Mouse (Mus musculus) spleen, adult 18-20 months (tissue): Measurements from ENCODE around the gene A630089N07Rik.

Source experiments
- DNase-seq, 2 experiments: peaks; one replicate each; pipeline ENCODE4 v3.0.0; 2022; ENCODE audit warnings: mixed read lengths in 2 of 2

A630089N07Rik gene

GRCm38 (mm10) chr16:97961381-97962150 is 120.7 kb downstream of the A630089N07Rik start:
- DNase-seq = no peak

DNA sequence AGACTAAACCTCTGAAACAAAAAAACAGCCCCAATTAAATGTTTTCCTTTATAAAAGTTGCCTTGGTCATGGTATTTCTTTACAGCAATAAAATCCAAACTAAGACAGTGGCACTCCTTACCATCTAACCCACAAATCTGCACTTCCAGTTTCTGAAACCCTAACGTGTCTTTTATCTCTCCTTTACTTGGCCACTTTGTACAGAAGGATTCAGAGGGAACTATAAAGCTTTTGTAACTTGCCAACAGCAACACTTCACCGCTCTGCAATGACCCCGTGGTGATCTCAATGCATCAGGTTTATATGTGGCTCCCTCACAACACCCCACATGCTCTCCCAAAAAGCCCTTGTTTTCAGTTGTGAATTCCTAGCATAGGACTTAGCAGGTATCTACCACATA is 121.9 kb downstream of the A630089N07Rik start:
- DNase-seq = no peak

GRCm38 (mm10) chr16:97958401-97958973 is 123.8 kb downstream of the A630089N07Rik start:
- DNase-seq = no peak

DNA sequence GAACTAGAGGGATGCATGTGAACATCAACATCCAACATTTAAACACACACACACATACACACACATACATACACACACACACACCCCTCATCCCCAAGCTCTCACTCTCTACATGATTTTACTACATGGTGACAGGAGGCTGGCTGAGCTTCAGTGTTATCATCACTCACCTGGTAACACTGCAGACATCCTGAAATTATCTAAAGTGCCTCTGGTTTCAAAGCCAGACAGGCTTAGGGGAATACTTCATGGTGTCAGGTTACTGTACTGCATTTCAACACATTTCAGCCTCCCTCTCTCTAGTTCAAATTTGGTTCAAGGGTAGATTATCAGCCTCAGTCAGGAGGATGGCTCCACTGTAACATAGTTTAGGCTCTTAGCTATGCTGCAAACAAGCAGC is 124.6 kb downstream of the A630089N07Rik start:
- no peak for DNase-seq

- no peak for DNase-seq
Measured at GRCm38 (mm10) chr16:97956011-97956410, 126.2 kb downstream of the A630089N07Rik start.

- no peak for DNase-seq
Measured at GRCm38 (mm10) chr16:97953300-97953699, 128.9 kb downstream of the A630089N07Rik start.

DNA sequence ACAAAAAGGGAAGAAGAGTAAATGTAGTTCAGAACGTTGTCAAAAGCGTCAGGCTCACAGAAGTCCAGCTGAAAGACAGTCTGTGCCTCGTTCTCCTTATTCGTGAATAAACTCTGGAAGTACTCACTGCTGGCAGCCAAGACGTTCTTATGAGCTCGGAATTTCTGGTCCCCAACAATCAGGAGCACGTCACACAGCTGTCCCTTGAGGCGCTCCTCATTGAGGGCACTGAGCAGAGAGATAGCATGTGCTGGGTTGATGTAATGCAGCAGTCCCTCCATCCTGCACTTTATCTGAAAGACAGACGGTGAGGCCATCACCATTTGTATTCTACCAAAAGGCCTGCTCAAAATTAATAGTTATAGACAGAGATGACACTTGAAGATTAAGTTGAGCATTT is 129.4 kb downstream of the A630089N07Rik start:
- no peak for DNase-seq

DNA sequence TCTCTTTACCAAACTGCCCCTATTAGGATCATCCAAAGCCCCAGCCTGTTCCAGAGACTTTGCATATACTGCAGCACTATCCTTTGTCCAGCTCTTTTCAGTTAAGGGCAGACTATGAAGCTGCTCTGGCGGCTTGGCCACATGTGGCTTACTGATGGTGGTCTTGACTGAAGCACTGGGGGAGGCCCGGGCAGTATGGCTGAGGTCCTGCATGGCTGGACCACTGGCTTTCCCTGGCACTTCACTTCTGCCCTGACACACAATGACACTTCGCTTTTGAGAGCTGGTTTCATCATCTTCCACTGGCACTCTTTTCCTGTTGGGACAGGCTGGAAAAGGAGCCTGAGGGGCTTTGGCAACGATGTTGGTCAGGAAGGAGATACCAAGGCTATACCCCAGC is 129.9 kb downstream of the A630089N07Rik start:
- DNase-seq = no peak
